Mouse (Mus musculus): Measurements from ENCODE around the gene Hoxa9. TPM values are rescaled to one million over a fixed set of nuclear protein-coding genes. Genes with fewer than 3 reads are reported as not detected.

The Hoxa9 gene
- total RNA-seq (2014; rRNA removed) (not detected in 2 replicates), polyA plus RNA-seq (2012; rRNA removed) (0.06 and 0.10 TPM in 2 replicates)

DNA sequence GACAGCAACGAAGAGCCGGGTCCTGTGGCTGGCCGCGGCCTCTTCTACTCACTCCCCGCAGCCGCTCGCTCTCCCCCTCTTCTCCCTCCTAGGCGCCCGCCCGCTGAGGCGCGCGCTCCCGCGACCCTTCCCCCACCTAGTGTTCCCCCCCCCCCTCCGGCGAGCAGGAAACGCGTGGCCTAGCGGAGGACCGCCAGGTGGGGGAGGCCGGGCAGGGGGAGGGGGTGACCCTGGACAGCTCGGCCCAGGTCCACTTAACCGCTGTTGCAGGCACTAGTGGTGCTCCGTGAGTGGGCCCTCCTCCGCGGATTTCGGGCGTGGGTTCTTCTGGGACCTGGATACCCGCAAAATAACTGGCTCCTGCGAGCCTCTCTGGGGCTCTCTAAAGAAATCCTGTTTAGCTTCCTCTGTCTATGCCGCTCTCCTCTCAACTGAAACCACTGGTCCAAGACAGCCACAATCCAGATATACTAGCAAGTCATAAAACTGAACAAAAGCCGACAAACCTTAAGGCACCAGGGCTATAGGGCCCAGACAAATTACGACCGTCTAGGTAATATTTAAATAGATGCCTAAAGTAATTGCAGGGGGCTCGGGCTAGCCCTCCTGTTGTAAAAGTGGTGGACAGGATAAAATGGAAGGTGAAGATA lies at the start of gene Hoxa9:
TSS of gene Hoxa9 (minus strand) at position 574 of the 650 bp plus-strand sequence.
- peaks cover 56% of the 10 kb centered on the region for H3K27me3 ChIP-seq (ENCODE audit: control insufficient read depth, insufficient read depth, low read length)
- H3K4me1 ChIP-seq (ENCODE audit: control insufficient read depth, insufficient read depth, low read length) = no peaks in the 10 kb centered on the region
- H3K27ac ChIP-seq (replicated peaks; ENCODE audit: insufficient read depth, low read depth, low read length) = no peak within 1 kb of the TSS
- H3K36me3 ChIP-seq (ENCODE audit: control insufficient read depth, insufficient read depth, low read length) = no peaks in the 10 kb centered on the region
- no peaks in the 10 kb centered on the region for H3K79me2 ChIP-seq (ENCODE audit: control insufficient read depth, insufficient read depth, low read length)
- no peak for DNase-seq (ENCODE audit: extremely low read depth, low read depth, low spot score)
- 7% methylated on average over 25 of the region's 36 CpGs for WGBS
- no peak within 1 kb of the TSS for H3K9ac ChIP-seq (ENCODE audit: low read depth, low read length)
- H3K4me3 ChIP-seq (ENCODE audit: insufficient read depth, low read depth, low read length) = no peak within 1 kb of the TSS
- no peak for TF ChIP-seq CTCF (IDR thresholded peaks at IDR 0.05; ENCODE audit: low read depth, low read length)
- TF ChIP-seq POLR2A (IDR thresholded peaks at IDR 0.05; ENCODE audit: extremely low read depth, insufficient read depth, low read length) = no peak

DNA sequence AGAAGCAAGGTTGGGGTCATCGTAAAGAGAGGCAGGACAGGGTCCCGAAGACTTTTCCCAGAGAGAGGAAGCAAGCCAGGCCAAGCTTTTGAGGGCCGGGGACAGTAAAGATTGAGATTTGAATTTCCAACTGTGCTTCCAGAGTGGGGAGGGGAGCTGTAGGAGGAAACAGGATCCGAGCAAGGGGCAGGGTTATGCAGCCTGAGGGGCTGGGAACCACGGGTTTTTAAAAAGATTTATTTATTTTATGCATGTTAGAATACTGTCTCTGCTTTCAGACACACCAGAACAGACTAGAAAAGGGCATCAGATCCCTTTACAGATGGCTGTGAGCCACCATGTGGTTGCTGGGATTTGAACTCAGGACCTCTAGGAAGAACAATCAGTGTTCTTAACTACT lies 46.0 kb upstream of the Hoxa9 start:
- H3K4me3 ChIP-seq (ENCODE audit: insufficient read depth, low read depth, low read length) = no peak overlapping the region
- 23% methylated on average over 5 of the region's 5 CpGs for WGBS
- TF ChIP-seq CTCF (IDR thresholded peaks at IDR 0.05; ENCODE audit: low read depth, low read length) = no peak

DNA sequence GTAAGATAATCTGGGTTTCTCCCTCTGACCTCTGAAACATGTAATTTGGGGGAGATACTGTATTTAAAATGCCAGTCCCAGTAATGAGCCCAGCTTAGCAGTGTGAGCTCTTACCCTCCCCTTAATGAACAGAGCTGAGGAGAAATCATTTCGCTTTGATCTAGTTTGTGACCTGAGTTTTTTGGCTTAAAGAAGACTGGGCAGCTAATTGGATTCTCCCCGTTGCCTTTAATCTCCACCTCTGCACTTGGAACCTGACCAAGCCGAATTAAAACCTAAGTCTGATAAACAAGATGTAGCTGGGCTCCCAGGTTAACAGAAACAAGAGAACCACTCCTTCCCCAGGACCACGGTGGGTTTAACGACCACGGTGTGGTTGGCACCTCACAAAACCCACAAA lies 45.5 kb upstream of the Hoxa9 start:
- Histone ChIP-seq H3K36me3 (ENCODE audit: control insufficient read depth, insufficient read depth, low read length) (no peaks in the 10 kb centered on the region), H3K4me1 (ENCODE audit: control insufficient read depth, insufficient read depth, low read length) (no peaks in the 10 kb centered on the region), H3K27ac (replicated peaks; ENCODE audit: insufficient read depth, low read depth, low read length) (no peak overlapping the region), H3K27me3 (ENCODE audit: control insufficient read depth, insufficient read depth, low read length) (peaks cover 17% of the 10 kb centered on the region; the same call in 1 of the 2 replicates), H3K4me3 (ENCODE audit: insufficient read depth, low read depth, low read length) (no peak overlapping the region), H3K79me2 (ENCODE audit: control insufficient read depth, insufficient read depth, low read length) (no peaks in the 10 kb centered on the region), H3K9ac (ENCODE audit: low read depth, low read length) (no peak overlapping the region)
- DNase-seq (ENCODE audit: extremely low read depth, low read depth, low spot score) = no peak
- WGBS = 8% methylated on average over 6 of the region's 6 CpGs
- no peak for TF ChIP-seq POLR2A (IDR thresholded peaks at IDR 0.05; ENCODE audit: extremely low read depth, insufficient read depth, low read length)
- TF ChIP-seq CTCF (IDR thresholded peaks at IDR 0.05; ENCODE audit: low read depth, low read length) = no peak

More for the DNA sequence above, 46.0 kb upstream of the Hoxa9 start:
- Histone ChIP-seq H3K27ac (replicated peaks; ENCODE audit: insufficient read depth, low read depth, low read length) (no peak overlapping the region), H3K27me3 (ENCODE audit: control insufficient read depth, insufficient read depth, low read length) (peaks cover 17% of the 10 kb centered on the region; the same call in 1 of the 2 replicates), H3K4me1 (ENCODE audit: control insufficient read depth, insufficient read depth, low read length) (no peaks in the 10 kb centered on the region), H3K79me2 (ENCODE audit: control insufficient read depth, insufficient read depth, low read length) (no peaks in the 10 kb centered on the region), H3K36me3 (ENCODE audit: control insufficient read depth, insufficient read depth, low read length) (no peaks in the 10 kb centered on the region), H3K9ac (ENCODE audit: low read depth, low read length) (no peak overlapping the region)
- DNase-seq (ENCODE audit: extremely low read depth, low read depth, low spot score) = no peak

DNA sequence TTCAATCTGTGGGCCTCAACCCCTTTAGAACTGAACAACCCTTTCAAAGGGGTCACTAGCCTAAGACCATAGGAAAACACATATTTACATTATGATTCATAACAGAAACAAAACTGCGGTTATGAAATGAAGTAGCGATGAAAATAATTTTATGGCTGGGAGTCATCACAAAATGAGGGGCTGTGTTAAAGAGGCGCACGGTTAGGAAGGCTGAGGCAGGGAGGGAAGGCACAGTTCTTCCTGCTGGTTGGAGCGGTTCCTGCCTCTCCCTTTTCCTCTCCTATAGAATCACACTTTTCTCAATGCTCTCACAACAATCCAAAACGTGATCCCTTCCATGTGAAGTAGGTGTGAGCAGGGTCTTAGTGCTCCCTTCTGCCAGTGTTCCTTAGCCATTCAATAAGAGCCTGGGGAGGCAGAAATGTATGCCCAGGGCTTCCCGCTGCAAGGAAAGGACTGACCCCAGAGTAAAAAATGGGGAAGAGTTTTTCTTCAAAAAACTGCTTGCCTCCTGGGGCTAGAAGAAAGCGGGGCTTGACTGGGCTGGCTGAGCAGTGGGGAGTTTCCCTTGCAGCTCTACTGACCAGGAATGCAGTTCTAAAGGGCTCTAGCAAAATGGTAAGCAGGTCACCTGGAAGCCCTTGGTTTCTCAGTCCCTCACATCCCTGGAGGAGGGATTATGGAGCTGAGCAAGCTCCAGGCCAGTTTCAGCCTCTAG lies 44.8 kb upstream of the Hoxa9 start:
- Histone ChIP-seq H3K9ac (ENCODE audit: low read depth, low read length) (no peak overlapping the region), H3K27me3 (ENCODE audit: control insufficient read depth, insufficient read depth, low read length) (peaks cover 17% of the 10 kb centered on the region; the same call in 1 of the 2 replicates), H3K4me1 (ENCODE audit: control insufficient read depth, insufficient read depth, low read length) (0 out of 2 replicates have a peak, but pooled peaks cover 3% of the 10 kb centered on the region), H3K27ac (replicated peaks; ENCODE audit: insufficient read depth, low read depth, low read length) (no peak overlapping the region), H3K36me3 (ENCODE audit: control insufficient read depth, insufficient read depth, low read length) (no peaks in the 10 kb centered on the region), H3K4me3 (ENCODE audit: insufficient read depth, low read depth, low read length) (no peak overlapping the region), H3K79me2 (ENCODE audit: control insufficient read depth, insufficient read depth, low read length) (no peaks in the 10 kb centered on the region)
- TF ChIP-seq POLR2A (IDR thresholded peaks at IDR 0.05; ENCODE audit: extremely low read depth, insufficient read depth, low read length) = no peak
- no peak for TF ChIP-seq CTCF (IDR thresholded peaks at IDR 0.05; ENCODE audit: low read depth, low read length)
- no peak for DNase-seq (ENCODE audit: extremely low read depth, low read depth, low spot score)
- 26% methylated on average over 8 of the region's 8 CpGs for WGBS

DNA sequence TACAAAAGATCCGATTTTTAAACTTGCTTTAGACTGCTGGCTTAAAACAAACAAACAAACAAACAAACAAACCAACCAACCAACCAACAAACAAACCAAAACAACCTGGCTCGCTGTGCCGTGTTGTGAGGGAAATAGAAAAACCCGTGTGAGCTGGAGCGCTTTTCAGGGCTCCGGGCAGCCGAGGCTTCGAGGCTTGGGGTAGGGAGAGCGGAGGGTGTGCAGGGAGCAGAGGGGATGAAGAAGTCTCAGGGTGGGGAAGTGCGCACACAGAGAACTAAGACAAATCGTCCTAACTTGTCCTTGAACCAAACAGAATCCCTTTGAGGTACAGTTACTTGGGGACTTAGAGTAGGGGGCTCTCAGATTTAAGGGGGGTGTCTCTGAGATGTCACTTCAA lies 43.7 kb upstream of the Hoxa9 start:
- 18% methylated on average over 11 of the region's 11 CpGs for WGBS
- Histone ChIP-seq H3K9ac (ENCODE audit: low read depth, low read length) (no peak overlapping the region), H3K4me3 (ENCODE audit: insufficient read depth, low read depth, low read length) (no peak overlapping the region), H3K36me3 (ENCODE audit: control insufficient read depth, insufficient read depth, low read length) (no peaks in the 10 kb centered on the region), H3K27me3 (ENCODE audit: control insufficient read depth, insufficient read depth, low read length) (peaks cover 22% of the 10 kb centered on the region; the same call in 1 of the 2 replicates), H3K27ac (replicated peaks; ENCODE audit: insufficient read depth, low read depth, low read length) (no peak overlapping the region), H3K4me1 (ENCODE audit: control insufficient read depth, insufficient read depth, low read length) (0 out of 2 replicates have a peak, but pooled peaks cover 4% of the 10 kb centered on the region), H3K79me2 (ENCODE audit: control insufficient read depth, insufficient read depth, low read length) (no peaks in the 10 kb centered on the region)
- no peak for DNase-seq (ENCODE audit: extremely low read depth, low read depth, low spot score)
- TF ChIP-seq POLR2A (IDR thresholded peaks at IDR 0.05; ENCODE audit: extremely low read depth, insufficient read depth, low read length) (no peak), CTCF (IDR thresholded peaks at IDR 0.05; ENCODE audit: low read depth, low read length) (no peak)

Measured in liver, adult 2 months (tissue).